Mouse (Mus musculus) embryonic facial prominence, embryonic 11.5 days (tissue): ENCODE measurements at regions not wholly inside any gene's neighbourhood (a gene's known extent, or its start where the extent isn't known, plus 50 kb on each side); places are given as distances from the start of the nearest gene placed in this dataset.

Source experiments
- ATAC-seq: fragments of 200-750 bp; cut with Nextera tagmentation; replicated peaks from 2 replicates; pipeline ENCODE4 v1.8.0; 2017; ENCODE audit warnings: low read depth; ENCODE audit not compliant: insufficient number of reproducible peaks, low FRiP score, low TSS enrichment
- DNase-seq: peaks from one replicate; pipeline ENCODE4 v3.0.0-alpha.2; 2015; ENCODE audit warnings: low spot score
- H3K27ac ChIP-seq: fragments of 300-500 bp; sonication (generic); replicated peaks from 2 replicates; pipeline ENCODE4 v1.5.1; 2014; ENCODE audit warnings: mild to moderate bottlenecking, low read depth, low read length, control low read depth
- H3K27me3 ChIP-seq: fragments of 300-500 bp; sonication (generic); 2 replicates; pipeline ENCODE4 v1.6.1; 2014; ENCODE audit warnings: mild to moderate bottlenecking, low read length, moderate library complexity, mixed read lengths; ENCODE audit not compliant: control insufficient read depth, insufficient read depth
- H3K36me3 ChIP-seq: fragments of 300-500 bp; sonication (generic); replicated peaks from 2 replicates; pipeline ENCODE4 v1.6.1; 2014; ENCODE audit warnings: low read depth, mild to moderate bottlenecking, low read length, moderate library complexity, mixed read lengths; ENCODE audit not compliant: control insufficient read depth, insufficient read depth
- H3K4me1 ChIP-seq: fragments of 300-500 bp; sonication (generic); 2 replicates; pipeline ENCODE4 v1.6.1; 2014; ENCODE audit warnings: low read length, mixed read lengths; ENCODE audit not compliant: control insufficient read depth, insufficient read depth
- H3K4me2 ChIP-seq: fragments of 300-500 bp; sonication (generic); 2 replicates; pipeline ENCODE4 v1.6.1; 2014; ENCODE audit warnings: low read depth, mild to moderate bottlenecking, control low read depth, low read length, moderate library complexity
- H3K4me3 ChIP-seq: fragments of 300-500 bp; sonication (generic); 2 replicates; pipeline ENCODE4 v1.5.1; 2014; ENCODE audit warnings: low read depth, low read length, control low read depth
- H3K9ac ChIP-seq: fragments of 300-500 bp; sonication (generic); replicated peaks from 2 replicates; pipeline ENCODE4 v1.6.1; 2014; ENCODE audit warnings: mild to moderate bottlenecking, control low read depth, low read length
- H3K9me3 ChIP-seq: fragments of 300-500 bp; sonication (generic); replicated peaks from 2 replicates; pipeline ENCODE4 v1.6.1; 2016; ENCODE audit warnings: mild to moderate bottlenecking, low read length, inconsistent platforms, mixed read lengths; ENCODE audit not compliant: control insufficient read depth
- WGBS: fragments of 180-500 bp; shearing (Covaris S2); extraction: QIAGEN DNeasy Blood & Tissue Kit; methylation state at CpG from one replicate; pipeline ENCODE4 v1.1.7; 2014; 5-methylcytosine and 5-hydroxymethylcytosine counted together

DNA sequence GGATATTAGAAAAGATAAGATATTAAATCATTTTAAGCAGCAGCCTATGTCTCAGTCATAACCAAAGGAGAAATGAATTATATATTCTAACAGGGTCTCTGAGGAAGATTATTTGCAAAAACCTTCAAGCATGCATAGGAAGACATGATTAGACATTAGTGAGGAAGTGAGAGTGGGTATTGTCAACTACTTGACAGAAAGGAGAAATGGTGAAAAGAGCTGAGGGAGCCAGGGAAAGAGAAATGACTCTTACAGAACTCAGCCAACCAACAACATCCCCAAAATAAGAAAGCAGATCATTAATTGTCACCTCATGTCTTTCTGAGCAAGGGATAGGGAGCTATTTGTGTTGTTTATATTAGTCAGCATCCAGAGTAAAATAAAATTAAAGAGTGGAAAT, 554.3 kb downstream of the Efna5 start:
- no peaks in the 10 kb centered on the region for H3K27me3 ChIP-seq
- no peak overlapping the region for H3K4me3 ChIP-seq
- ATAC-seq (no peak), DNase-seq (no peak)
- no peak overlapping the region for H3K4me2 ChIP-seq
- H3K9ac ChIP-seq: no peak overlapping the region
- H3K4me1 ChIP-seq: no peaks in the 10 kb centered on the region
- no peak overlapping the region for H3K27ac ChIP-seq
- no peaks in the 10 kb centered on the region for H3K36me3 ChIP-seq
- no peaks in the 10 kb centered on the region for H3K9me3 ChIP-seq

DNA sequence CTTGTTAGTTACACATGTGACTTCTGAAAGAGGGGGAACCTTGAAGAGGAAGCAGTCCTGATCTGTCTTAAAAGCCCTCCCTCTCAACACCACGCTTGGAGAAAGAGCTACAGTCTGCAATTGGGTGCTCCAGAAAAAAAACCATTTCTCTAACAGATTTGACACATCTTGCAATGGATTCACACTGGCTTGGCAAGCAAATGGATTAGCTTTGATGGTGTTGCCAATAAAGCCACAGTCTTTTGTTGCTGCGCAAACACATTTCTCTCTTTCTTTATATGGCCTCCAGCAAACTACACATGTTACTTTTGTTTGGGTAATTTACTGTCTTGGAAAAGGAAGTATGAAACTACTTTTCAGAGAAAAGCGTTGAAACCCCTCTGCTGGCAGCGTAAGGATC, 562.1 kb downstream of the Efna5 start:
- H3K27me3 ChIP-seq: no peaks in the 10 kb centered on the region
- H3K4me2 ChIP-seq: no peak overlapping the region
- H3K36me3 ChIP-seq: no peaks in the 10 kb centered on the region
- H3K27ac ChIP-seq: no peak overlapping the region
- WGBS: 68% methylated on average over 4 of the region's 4 CpGs
- no peak overlapping the region for H3K4me3 ChIP-seq
- no peaks in the 10 kb centered on the region for H3K4me1 ChIP-seq
- no peak for DNase-seq
- ATAC-seq: no peak
- no peak overlapping the region for H3K9ac ChIP-seq
- no peaks in the 10 kb centered on the region for H3K9me3 ChIP-seq

DNA sequence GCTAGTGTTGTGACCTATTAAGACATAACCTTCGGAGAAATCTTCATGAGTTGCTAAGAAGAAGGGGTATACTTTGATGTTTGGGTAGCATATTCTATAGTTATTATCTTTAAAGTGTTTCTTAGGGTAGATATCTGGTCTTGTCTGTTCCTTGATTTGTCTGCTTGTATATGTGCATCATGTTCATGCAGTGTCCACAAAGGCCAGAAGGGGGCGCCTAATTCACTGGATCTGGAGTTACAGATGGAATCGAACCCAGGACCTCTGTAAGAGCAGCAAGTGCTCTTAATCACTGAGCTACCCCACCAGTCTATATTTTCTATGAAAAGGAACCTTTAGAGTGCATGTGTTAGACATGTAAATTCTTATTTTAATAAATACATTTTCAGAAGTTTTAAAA, 571.1 kb downstream of the Efna5 start:
- ATAC-seq (no peak), DNase-seq (no peak)
- no peak overlapping the region for H3K9ac ChIP-seq
- H3K27me3 ChIP-seq: no peaks in the 10 kb centered on the region
- no peaks in the 10 kb centered on the region for H3K9me3 ChIP-seq
- no peak overlapping the region for H3K27ac ChIP-seq
- 54% methylated on average over 3 of the region's 3 CpGs for WGBS
- H3K4me2 ChIP-seq: no peak overlapping the region
- no peak overlapping the region for H3K4me3 ChIP-seq
- H3K36me3 ChIP-seq: no peaks in the 10 kb centered on the region
- no peaks in the 10 kb centered on the region for H3K4me1 ChIP-seq

DNA sequence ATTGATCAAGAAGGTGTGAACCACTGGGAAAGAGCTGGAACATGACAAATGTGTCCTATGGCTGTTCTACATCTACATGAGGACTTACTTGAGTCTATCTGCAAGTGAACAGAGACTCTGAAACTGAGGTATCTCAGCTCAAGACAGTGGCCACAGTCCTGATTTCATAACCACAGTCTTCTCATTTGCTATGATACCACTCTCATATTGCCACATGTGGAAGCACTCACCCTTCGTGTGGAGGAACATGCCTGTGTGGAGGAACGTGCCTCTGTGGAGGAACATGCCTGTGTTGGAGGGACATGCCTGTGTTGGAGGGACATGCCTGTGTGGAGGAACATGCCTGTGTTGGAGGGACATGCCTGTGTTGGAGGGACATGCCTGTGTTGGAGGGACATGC, 574.0 kb downstream of the Efna5 start:
- Histone ChIP-seq H3K27ac (no peak overlapping the region), H3K27me3 (no peaks in the 10 kb centered on the region), H3K36me3 (no peaks in the 10 kb centered on the region), H3K9me3 (no peaks in the 10 kb centered on the region), H3K4me2 (no peak overlapping the region), H3K4me3 (no peak overlapping the region), H3K9ac (no peak overlapping the region), H3K4me1 (no peaks in the 10 kb centered on the region)
- WGBS: 89% methylated on average over 2 of the region's 2 CpGs
- DNase-seq: no peak
- ATAC-seq: no peak

DNA sequence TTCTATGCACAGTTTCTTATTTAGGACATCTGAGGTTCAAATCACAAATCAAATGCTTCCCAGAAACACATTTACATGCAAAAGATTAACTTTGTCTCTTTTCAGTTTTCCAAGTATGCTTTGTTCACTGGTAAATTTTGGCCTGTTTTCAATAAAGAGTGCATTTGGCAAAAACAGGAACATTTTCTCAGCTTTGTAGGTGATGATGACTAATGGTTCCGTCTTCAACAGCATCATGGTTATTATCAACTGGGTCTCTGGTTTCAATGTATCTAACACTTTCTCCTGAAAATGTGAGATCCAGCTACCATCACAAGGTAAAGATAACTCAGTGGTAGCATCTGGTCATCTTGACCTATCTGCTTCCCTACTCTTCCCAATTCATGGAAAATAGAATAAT, 574.6 kb downstream of the Efna5 start:
- no peaks in the 10 kb centered on the region for H3K36me3 ChIP-seq
- no peaks in the 10 kb centered on the region for H3K9me3 ChIP-seq
- no peaks in the 10 kb centered on the region for H3K27me3 ChIP-seq
- no peak for ATAC-seq
- no peak for DNase-seq
- no peaks in the 10 kb centered on the region for H3K4me1 ChIP-seq
- H3K27ac ChIP-seq: no peak overlapping the region
- H3K4me3 ChIP-seq: no peak overlapping the region
- no peak overlapping the region for H3K9ac ChIP-seq
- 83% methylated on average over 1 of the region's 1 CpGs for WGBS
- H3K4me2 ChIP-seq: no peak overlapping the region

DNA sequence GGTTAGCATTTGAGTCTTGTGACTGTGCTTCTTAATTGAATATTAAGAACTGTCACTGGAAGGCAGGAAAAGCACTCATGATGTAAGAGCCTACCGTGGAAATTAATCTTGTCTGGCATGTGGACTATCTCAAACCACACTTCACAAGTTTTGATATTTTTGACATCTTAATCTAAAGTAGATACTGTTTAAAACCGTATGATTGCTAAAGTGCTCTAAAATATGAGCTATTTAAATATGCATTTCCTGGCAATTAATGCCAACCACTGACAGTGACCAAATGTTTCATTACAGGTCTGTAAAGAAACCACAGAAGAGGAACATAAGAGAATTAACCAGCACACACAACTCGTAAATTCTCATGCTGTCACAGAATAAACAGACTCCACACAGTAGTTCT, 576.0 kb downstream of the Efna5 start:
- Histone ChIP-seq H3K27ac (no peak overlapping the region), H3K9ac (no peak overlapping the region), H3K9me3 (no peaks in the 10 kb centered on the region), H3K27me3 (no peaks in the 10 kb centered on the region), H3K36me3 (no peaks in the 10 kb centered on the region), H3K4me1 (no peaks in the 10 kb centered on the region), H3K4me2 (no peak overlapping the region), H3K4me3 (no peak overlapping the region)
- 65% methylated on average over 3 of the region's 3 CpGs for WGBS
- DNase-seq (no peak), ATAC-seq (no peak)

DNA sequence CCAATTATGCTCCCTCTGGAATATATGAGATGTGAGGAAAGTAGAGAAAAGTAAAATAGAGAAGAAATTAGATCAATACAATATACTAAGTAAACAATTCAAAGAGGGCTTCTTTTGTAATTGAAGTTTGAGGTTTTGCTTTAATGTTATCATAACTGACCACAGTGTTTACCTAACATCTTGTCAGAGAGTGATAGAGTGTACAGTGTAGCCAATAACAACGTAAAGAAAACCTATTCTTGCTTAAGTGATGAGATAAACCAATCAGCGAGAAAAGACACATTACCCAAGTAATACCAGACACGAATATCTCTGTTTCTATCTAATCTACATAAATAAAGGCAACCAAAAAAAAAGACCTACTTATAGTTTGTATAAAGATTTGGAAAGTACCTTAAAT, 577.0 kb downstream of the Efna5 start:
- no peak overlapping the region for H3K9ac ChIP-seq
- H3K36me3 ChIP-seq: no peaks in the 10 kb centered on the region
- H3K4me1 ChIP-seq: no peaks in the 10 kb centered on the region
- 80% methylated on average over 3 of the region's 3 CpGs for WGBS
- ATAC-seq (no peak), DNase-seq (no peak)
- no peak overlapping the region for H3K4me3 ChIP-seq
- no peak overlapping the region for H3K4me2 ChIP-seq
- no peak overlapping the region for H3K27ac ChIP-seq
- H3K9me3 ChIP-seq: no peaks in the 10 kb centered on the region
- H3K27me3 ChIP-seq: no peaks in the 10 kb centered on the region

DNA sequence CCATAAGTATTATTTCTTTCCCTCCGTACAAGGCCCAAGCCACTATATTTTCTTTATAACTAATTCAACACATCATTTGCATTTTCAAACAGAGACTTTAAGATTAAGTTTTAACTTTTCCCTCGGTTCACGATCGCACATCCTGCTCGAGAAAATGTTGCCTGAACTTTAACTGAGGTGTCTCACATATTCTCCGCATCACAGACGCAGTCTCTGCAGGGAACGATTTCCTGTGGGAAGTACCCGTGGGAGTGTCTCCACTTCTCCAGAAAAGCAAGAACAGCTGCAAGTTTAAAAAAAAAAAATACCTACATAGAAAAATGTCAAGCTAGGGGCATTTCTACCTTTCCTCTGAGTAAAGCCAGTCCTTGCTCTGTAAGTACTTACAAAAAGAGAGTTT, 581.2 kb downstream of the Efna5 start:
- Histone ChIP-seq H3K9me3 (no peaks in the 10 kb centered on the region), H3K27ac (no peak overlapping the region), H3K9ac (no peak overlapping the region), H3K4me1 (no peaks in the 10 kb centered on the region), H3K27me3 (no peaks in the 10 kb centered on the region), H3K4me3 (no peak overlapping the region), H3K36me3 (no peaks in the 10 kb centered on the region), H3K4me2 (no peak overlapping the region)
- WGBS: 51% methylated on average over 9 of the region's 9 CpGs
- no peak for DNase-seq
- no peak for ATAC-seq
